Mouse (Mus musculus): ENCODE results near the gene Gpsm2.

- TF ChIP-seq CTCF (IDR thresholded peaks at IDR 0.05; ENCODE audit: borderline replicate concordance, extremely low read depth, insufficient read depth, insufficient read length): no peak
- TF ChIP-seq POLR2A (IDR thresholded peaks at IDR 0.05; ENCODE audit: borderline replicate concordance, extremely low read depth, insufficient read depth, insufficient read length, poor library complexity, severe bottlenecking): no peak
Measured at GRCm38 (mm10) chr3:108685701-108686100, 36.4 kb downstream of the Gpsm2 start.
